Mouse (Mus musculus): Measurements from ENCODE around the gene Armc12.

DNA sequence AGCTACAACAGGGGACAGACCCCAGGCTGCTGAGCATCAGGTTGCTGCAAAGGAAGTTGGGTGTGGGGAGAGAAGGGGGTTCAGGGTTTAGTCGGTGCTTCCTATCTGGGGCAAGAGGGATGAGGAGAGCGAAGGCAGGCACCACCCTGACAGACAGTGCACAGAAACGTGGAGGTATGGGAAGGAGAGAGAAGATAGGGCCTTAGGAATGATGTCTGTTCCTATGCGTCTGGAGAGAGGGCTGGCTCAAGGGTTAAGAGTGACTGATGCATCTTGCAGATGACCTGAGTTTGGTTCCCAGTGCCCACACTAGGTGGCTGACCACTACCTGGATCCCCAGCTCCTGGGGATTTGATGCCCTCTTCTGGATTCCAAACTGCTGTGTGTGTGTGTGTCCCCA, 13.7 kb upstream of the Armc12 start:
- 0 out of 2 replicates have a peak, but pooled peaks have one; percentile 14 for TF ChIP-seq CTCF (IDR thresholded peaks at IDR 0.05; ENCODE audit: low read depth)
- no peak for TF ChIP-seq EP300 (IDR thresholded peaks at IDR 0.05; ENCODE audit: low read depth)
